ENCODE assay signal across 16 mouse cellular contexts in genomic region chr14:121152771-121153170, GRCm38 (mm10).
A peak's percentile ranks its signal among the peaks of the same experiment; 100 is the strongest.
DNase-seq lines count a peak whose midpoint lies in the region; ATAC-seq and TF ChIP-seq lines count a peak whose summit lies in the region.
"Had no signal": no experiment of that assay in that cellular context is flagged by ENCODE, and none has a peak within 500 bp of the region (broad histone marks: within the 10 kb centered on the region; RNA-seq: fewer than 3 reads in every experiment).

No protein-coding gene starts in this region.

- H3K4me2 ChIP-seq in neural tube, embryonic 13.5 days: no peak overlapping the region
- no peak overlapping the region for H3K4me2 ChIP-seq in hindbrain, embryonic 15.5 days
- H3K4me2 ChIP-seq: neural tube, embryonic 12.5 days; stomach, embryonic 15.5 days had no signal

- H3K27me3 ChIP-seq in neural tube, embryonic 13.5 days: no peaks in the 10 kb centered on the region
- H3K27me3 ChIP-seq in hindbrain, embryonic 15.5 days: no peaks in the 10 kb centered on the region
- H3K27me3 ChIP-seq in cerebellum, adult 2 months (ENCODE audit: control insufficient read depth, insufficient read depth, low read length): no peaks in the 10 kb centered on the region
- H3K27me3 ChIP-seq: CH12.LX; neural tube, embryonic 12.5 days; Patski; stomach, embryonic 15.5 days had no signal

- WGBS in neural tube, embryonic 13.5 days: 72% methylated on average over 6 of the region's 6 CpGs
- WGBS in hindbrain, embryonic 15.5 days: 61% methylated on average over 6 of the region's 6 CpGs
- WGBS in cerebellum, adult 2 months: 85% methylated on average over 6 of the region's 6 CpGs

- H3K4me1 ChIP-seq in neural tube, embryonic 13.5 days (replicated peaks): peaks cover 58% of the 10 kb centered on the region
- H3K4me1 ChIP-seq in hindbrain, embryonic 15.5 days (replicated peaks): peaks cover 48% of the 10 kb centered on the region
- H3K4me1 ChIP-seq in cerebellum, adult 2 months (ENCODE audit: control insufficient read depth, insufficient read depth, low read length): peaks cover 20% of the 10 kb centered on the region

- no peak overlapping the region for H3K4me3 ChIP-seq in neural tube, embryonic 13.5 days
- H3K4me3 ChIP-seq in hindbrain, embryonic 15.5 days: no peak overlapping the region
- no peak overlapping the region for H3K4me3 ChIP-seq in cerebellum, adult 2 months (replicated peaks; ENCODE audit: insufficient read depth, low read depth, low read length)
- H3K4me3 ChIP-seq: neural tube, embryonic 12.5 days; stomach, embryonic 15.5 days had no signal

- H3K9me3 ChIP-seq in neural tube, embryonic 13.5 days: no peaks in the 10 kb centered on the region
- no peaks in the 10 kb centered on the region for H3K9me3 ChIP-seq in hindbrain, embryonic 15.5 days
- H3K9me3 ChIP-seq: neural tube, embryonic 12.5 days; stomach, embryonic 15.5 days had no signal

- no peak for TF ChIP-seq CTCF in cerebellum, adult 2 months (IDR thresholded peaks at IDR 0.05; ENCODE audit: borderline replicate concordance, insufficient read depth, low read depth, low read length)

- ATAC-seq in neural tube, embryonic 13.5 days (ENCODE audit: low read depth): no peak
- no peak for ATAC-seq in hindbrain, embryonic 15.5 days (ENCODE audit: low FRiP score, low read depth)
- ATAC-seq: Patski had no signal

- H3K27ac ChIP-seq in neural tube, embryonic 13.5 days (replicated peaks): peak overlapping the region; percentile 34; the same call in 1 of the 2 replicates
- H3K27ac ChIP-seq in hindbrain, embryonic 15.5 days (replicated peaks): peak overlapping the region; percentile 57
- H3K27ac ChIP-seq in cerebellum, adult 2 months (ENCODE audit: insufficient read depth, low read length): no peak overlapping the region
- H3K27ac ChIP-seq: neural tube, embryonic 12.5 days; stomach, embryonic 15.5 days had no signal

- no peaks in the 10 kb centered on the region for H3K36me3 ChIP-seq in neural tube, embryonic 13.5 days
- no peaks in the 10 kb centered on the region for H3K36me3 ChIP-seq in hindbrain, embryonic 15.5 days
- H3K36me3 ChIP-seq: neural tube, embryonic 12.5 days; stomach, embryonic 15.5 days had no signal

- peak overlapping the region; percentile 6; the same call in 1 of the 2 replicates for H3K9ac ChIP-seq in neural tube, embryonic 13.5 days
- no peak overlapping the region for H3K9ac ChIP-seq in hindbrain, embryonic 15.5 days
- H3K9ac ChIP-seq: neural tube, embryonic 12.5 days; stomach, embryonic 15.5 days had no signal

- no peak for TF ChIP-seq POLR2A in cerebellum, adult 2 months (IDR thresholded peaks at IDR 0.05; ENCODE audit: borderline replicate concordance, insufficient read depth, low read length)

- no peak for DNase-seq in neural tube, embryonic 10.5 days (ENCODE audit: extremely low spot score, low spot score)
- peak; percentile 80 to 86 for DNase-seq in kidney, postnatal 25 days
- DNase-seq in right cerebral cortex, postnatal 25 days: no peak
- no peak for DNase-seq in spleen, postnatal 4 days (ENCODE audit: low spot score in 2 of 2)
- no peak for DNase-seq in cerebellum, adult 2 months
- DNase-seq: adrenal gland, adult 2 months; embryo, embryonic 11 days; heart, adult 18-20 months; heart, postnatal 14 days; right cerebral cortex, postnatal 4 days had no signal

Comparison
In these comparisons a context has a peak if more than half of its experiments do, and no peak if none do; other contexts are left out.
1. DNase-seq: peak in kidney, postnatal 25 days (2 of 2); none in neural tube, embryonic 10.5 days (single experiment), right cerebral cortex, postnatal 25 days (single experiment), spleen, postnatal 4 days (0 of 2) and cerebellum, adult 2 months (0 of 2).